Mouse (Mus musculus) urinary bladder, postnatal 4 days (tissue): ENCODE data around the gene Chmp2a.
"Not testable (repeated sequence)": the region's sequence is repeated elsewhere in the genome, so short reads cannot be mapped to it uniquely, and the experiment has no call there.

Experiments used
- DNase-seq, 2 experiments: peaks; one replicate each; pipeline ENCODE4 v3.0.0; 2021 to 2022; ENCODE audit warnings: low spot score in 2 of 2

Gene Chmp2a

GRCm38 (mm10) chr7:13034148-13034977 is at the start of gene Chmp2a:
Chmp2a (minus strand) TSS chr7:13034807.
- peak; percentile 94 to 97 for DNase-seq

GRCm38 (mm10) chr7:13072293-13072692 is 37.7 kb upstream of the Chmp2a start:
- DNase-seq: no peak

- not testable (repeated sequence) for DNase-seq
These were observed 28.8 kb upstream of the Chmp2a start for GRCm38 (mm10) chr7:13063399-13063798.

DNA sequence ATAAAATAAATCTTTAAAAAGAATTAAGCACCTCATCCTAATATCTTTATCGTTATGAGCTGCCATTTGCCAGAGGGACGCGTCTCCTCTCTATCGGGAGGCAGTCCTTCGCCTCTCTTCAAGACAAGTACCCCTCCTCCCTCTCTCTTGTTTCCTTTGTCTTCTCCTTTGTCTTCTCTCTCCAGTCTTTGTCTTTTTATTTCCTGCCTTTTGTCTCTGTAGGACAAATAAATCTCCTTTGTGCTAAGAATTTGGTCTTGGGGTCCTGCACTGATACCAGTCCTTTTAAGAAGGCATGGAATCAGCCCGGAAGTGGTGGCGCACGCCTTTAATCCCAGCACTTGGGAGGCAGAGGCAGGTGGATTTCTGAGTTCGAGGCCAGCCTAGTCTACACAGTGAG is 24.9 kb upstream of the Chmp2a start:
- DNase-seq: no peak

DNA sequence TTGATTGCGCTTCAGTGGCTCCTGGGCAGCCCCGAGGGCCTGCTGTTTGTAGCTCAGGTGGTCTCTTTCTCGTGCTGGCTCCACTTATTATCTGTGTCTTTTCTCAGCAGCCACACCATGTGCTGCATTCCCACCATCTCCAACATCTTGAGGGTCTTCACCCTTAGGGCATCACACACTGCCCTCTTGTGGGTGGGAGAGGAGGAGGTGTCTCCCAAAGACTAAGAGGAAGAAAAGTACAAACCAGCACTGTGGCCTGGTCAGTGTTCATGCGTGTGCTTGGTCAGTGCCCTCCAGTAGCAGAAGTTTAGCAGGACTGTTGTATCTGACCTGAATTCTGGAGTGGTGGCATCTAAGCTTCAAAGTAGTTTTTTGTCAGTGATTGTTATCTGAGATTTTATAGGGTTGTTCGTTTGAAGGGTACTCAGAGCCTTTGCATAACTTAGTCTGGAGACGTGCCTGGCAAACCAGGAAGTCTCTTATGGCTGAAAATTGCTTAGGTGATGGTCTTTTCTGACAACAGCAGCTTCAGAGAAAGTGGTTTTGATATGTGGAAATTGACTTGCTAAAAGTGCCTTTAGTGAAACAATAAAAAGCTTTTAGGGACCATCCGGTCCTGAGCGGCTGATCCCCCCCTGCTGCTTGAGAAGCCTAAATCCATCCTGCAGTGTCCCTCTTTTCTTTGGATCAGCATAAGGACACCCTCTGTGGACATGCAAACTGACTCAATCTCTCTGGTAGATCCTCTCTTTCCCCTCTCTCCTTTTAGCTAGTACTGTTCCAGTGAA is 22.5 kb upstream of the Chmp2a start:
- peak; percentile 5 to 30 for DNase-seq

- DNase-seq: peak; percentile 84 to 91
These were observed 19.8 kb upstream of the Chmp2a start, which contains the start of gene Mzf1 for GRCm38 (mm10) chr7:13054287-13055010. Mzf1 (minus strand) TSS chr7:13054764.

GRCm38 (mm10) chr7:13053961-13054286 is 19.3 kb upstream of the Chmp2a start:
- no peak for DNase-seq

GRCm38 (mm10) chr7:13053501-13053900 is 18.9 kb upstream of the Chmp2a start:
- no peak for DNase-seq

- no peak for DNase-seq
These were observed 18.4 kb upstream of the Chmp2a start for GRCm38 (mm10) chr7:13053001-13053400.

DNA sequence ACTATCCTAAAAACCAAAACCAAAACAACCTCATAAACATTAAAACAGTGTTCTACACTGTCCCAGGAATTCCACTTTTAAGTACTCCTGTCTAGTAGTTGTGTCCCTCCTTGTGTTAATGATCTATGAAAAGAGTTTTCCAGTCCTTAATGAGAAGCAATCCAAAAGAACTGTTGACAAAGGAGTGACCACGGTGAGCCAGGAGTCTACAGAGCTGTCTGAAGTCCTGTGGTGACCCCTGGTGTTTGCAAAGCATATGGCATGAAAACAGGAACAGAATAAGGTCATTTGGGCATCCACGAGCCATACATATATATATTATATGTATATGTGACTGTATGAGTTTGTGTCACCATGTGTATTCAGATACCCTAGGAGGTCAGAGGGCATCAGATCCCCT is 11.5 kb upstream of the Chmp2a start:
- no peak for DNase-seq

DNA sequence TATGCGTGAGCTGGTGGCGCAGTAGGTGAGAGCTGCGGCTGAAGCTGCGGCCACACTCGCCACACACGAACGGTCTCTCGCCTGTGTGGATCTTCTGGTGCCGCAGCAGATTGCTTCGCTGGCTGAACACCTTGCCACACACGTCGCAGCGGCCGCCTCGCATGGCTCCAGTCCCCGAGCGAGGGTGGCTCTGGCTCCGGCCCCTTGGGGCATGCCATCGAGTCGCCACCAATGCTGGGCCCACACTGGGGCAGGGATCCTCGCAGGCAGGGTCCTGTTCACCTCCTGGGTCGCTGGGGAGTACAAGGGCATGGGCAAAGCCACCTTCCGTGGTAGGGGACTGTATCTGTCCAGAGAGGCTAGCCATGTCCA is 9.6 kb upstream of the Chmp2a start:
- DNase-seq: no peak

- DNase-seq: no peak
These were observed 9.0 kb upstream of the Chmp2a start for GRCm38 (mm10) chr7:13043445-13044253.

GRCm38 (mm10) chr7:13043120-13043444 is 8.5 kb upstream of the Chmp2a start:
- DNase-seq: no peak

GRCm38 (mm10) chr7:13042511-13042910 is 7.9 kb upstream of the Chmp2a start:
- DNase-seq: no peak

DNA sequence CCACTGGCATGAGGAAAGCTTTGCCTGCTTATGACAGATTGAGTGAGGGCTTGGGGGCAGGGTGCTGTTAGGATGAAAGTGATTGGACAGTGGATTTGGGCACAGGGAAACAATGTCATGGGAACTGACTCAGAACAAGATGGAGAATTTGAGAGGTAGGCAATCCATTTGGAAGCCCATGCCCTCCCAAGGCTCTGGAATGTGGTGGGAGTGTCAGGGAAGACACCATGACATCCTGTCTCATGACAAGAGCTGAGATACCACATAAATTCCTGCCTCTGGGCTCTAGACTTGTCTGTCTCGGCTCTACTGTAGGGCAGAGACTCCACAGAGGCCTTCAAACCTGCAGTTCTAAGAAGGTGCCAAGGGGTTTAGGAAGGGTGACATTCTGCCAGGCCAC is 6.6 kb upstream of the Chmp2a start:
- no peak for DNase-seq

DNA sequence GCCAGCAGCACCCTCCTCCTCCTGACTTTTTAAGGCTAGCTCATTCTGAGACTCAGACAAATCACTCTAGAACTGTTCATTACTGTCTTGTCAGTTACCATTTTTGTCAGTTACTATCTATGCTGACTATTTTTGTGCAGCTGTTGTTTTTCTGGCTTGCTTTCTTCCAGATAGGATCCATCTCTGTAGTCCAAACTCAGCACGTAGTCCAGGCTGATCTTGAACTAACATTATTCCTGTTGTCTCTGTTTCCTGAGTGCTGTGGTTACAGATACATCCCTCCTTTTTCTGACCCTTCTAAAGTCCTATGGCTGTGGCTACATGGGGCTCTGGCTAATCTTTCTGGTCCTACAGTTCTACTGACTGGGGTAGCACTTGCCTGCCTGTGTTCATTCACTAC is 4.6 kb upstream of the Chmp2a start:
- no peak for DNase-seq

- no peak for DNase-seq
These were observed 4.1 kb upstream of the Chmp2a start for GRCm38 (mm10) chr7:13038621-13039169.

DNA sequence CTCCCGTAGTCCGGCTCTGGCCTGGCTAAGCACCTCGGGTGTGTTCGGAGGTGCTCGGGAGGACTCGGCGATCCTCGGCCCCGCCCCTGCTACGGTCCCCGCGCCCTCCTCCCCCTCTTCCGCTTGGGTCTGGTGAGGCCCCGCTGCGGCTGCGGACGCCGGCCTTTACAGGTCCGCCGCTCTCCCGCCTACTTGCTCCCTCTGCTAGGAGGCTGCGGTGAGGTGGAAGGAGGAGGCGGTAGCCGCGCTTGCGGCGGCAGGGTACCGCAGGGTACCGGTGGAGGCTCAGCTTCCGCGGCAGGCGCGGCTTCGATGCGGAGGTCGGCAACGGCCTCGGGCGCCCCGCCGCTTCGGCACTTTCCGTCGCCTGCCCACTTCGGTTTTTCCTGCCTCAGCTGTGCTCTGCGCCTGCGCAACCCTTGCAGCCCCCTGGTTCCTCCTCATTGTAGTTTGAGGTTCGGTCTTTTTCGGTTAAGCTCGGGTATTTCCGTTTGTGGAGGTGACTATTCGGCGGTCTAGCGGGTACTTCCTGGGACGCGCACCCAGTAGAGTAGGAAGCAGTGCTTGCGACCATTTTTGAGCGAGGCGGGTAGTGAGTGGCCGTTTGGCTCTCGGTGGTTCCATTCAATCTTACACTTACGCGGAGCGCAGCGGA is 3.4 kb upstream of the Chmp2a start, which contains the start of gene Ube2m:
Ube2m (minus strand) TSS at position 375 of the 655 bp plus-strand sequence.
- DNase-seq: peak; percentile 98 to 99

GRCm38 (mm10) chr7:13037366-13037765 is 2.8 kb upstream of the Chmp2a start:
- DNase-seq: peak in 1 of 2 experiments; percentile 66

DNA sequence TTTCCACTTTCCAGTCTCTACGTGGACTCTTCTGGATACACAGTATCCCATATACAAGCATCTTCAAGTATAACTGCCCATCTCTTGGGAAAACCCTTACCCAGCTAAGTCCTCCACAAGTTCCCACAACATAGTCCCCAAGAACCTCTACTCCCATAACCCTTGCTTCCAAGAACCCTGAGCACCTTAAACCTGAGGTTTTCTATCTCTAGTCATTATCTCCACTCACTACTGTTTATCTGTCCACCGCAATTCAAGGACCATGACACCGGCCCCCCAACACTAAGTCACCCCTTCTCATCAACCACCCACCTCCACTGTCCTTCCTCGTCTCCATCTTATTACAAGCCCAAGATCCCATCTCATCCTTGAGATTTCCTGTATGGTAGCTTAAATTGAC is 2.2 kb upstream of the Chmp2a start:
- no peak for DNase-seq
